Mouse (Mus musculus): Measurements from ENCODE around the gene Cyp3a11. TPM values are rescaled to one million over a fixed set of nuclear protein-coding genes. Genes with fewer than 3 reads are reported as not detected.

Gene Cyp3a11
- polyA plus RNA-seq (2012; rRNA removed) = not detected in 2 replicates

DNA sequence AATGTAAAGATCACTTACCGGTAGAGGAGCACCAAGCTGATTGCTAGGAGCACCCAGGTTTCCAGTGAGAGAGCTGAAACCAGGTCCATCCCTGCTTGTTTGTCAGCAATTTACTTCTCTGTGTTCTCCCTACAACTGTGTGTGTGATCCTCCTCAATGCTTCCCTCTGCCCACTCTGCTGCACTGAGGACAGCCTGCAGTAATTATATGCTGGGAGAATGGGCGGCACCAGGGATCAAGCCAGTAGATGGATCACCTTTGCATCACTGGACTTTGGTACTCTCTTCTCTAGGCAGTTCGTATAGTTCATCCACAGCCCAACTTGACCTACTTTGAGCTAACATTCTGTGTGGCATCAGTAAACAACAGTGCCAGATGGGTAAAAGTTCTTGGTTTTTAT, at the start of gene Cyp3a11:
Gene Cyp3a11 (minus strand): TSS at position 277 of the 400 bp plus-strand sequence.

DNA sequence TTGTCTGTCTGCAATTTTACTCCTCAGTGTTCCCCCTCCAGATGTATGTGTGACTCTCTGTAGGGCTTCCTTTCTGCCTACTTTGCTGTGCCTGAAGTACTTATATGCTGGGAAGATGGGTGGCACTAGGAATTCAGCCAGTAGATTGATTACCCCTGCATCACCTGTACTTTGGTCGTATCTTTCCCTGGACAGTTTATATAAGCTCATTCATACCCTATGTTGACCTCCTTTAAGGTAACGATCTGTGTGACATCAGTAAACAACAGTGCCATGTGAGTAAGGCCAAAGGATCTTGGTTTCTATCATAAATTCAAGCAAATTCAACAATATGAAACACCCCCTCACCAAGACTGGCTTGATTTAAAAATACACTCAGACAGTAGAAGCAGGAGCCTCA, 74.0 kb downstream of the Cyp3a11 start, which contains the start of gene Cyp3a44:
Gene Cyp3a44 (minus strand): TSS at position 79 of the 400 bp plus-strand sequence.

Other genes with a start within 250 kb of the Cyp3a11 start
- not detected in 2 replicates for gene Cyp3a41a, start 159.8 kb downstream of the Cyp3a11 start, polyA plus RNA-seq (2012; rRNA removed)
- not detected in 2 replicates for gene Cyp3a44, start 74.1 kb downstream of the Cyp3a11 start, polyA plus RNA-seq (2012; rRNA removed)
- not detected in 2 replicates for gene Cyp3a25, start 129.7 kb upstream of the Cyp3a11 start, polyA plus RNA-seq (2012; rRNA removed)
- not detected in 2 replicates for gene Cyp3a59, start 199.3 kb upstream of the Cyp3a11 start, polyA plus RNA-seq (2012; rRNA removed)

Measured in central nervous system, embryonic 18 days (tissue).